Mouse (Mus musculus) ES-Bruce4 (cell line): ENCODE measurements around the gene Fn3krp. TPM values are rescaled to one million over a fixed set of nuclear protein-coding genes. Genes with fewer than 3 reads are reported as not detected.

Source experiments
- H3K27ac ChIP-seq: 2 replicates; pipeline ENCODE4 v1.5.1; 2012; ENCODE audit warnings: low read length, inconsistent platforms; ENCODE audit not compliant: insufficient read depth
- H3K27me3 ChIP-seq: 2 replicates; pipeline ENCODE4 v1.6.1; 2012; ENCODE audit warnings: mild to moderate bottlenecking, low read length, inconsistent platforms; ENCODE audit not compliant: control insufficient read depth, poor library complexity, insufficient read depth, severe bottlenecking
- H3K36me3 ChIP-seq: 2 replicates; pipeline ENCODE4 v1.6.1; 2012; ENCODE audit warnings: inconsistent platforms, mild to moderate bottlenecking, low read length, moderate library complexity; ENCODE audit not compliant: control insufficient read depth, poor library complexity, insufficient read depth, severe bottlenecking
- H3K4me1 ChIP-seq: one replicate; pipeline ENCODE4 v1.8.1; 2011; ENCODE audit warnings: low read length; ENCODE audit not compliant: control insufficient read depth, insufficient read depth
- H3K4me3 ChIP-seq: 2 replicates; pipeline ENCODE4 v1.5.1; 2011; ENCODE audit warnings: low read depth, mild to moderate bottlenecking, low read length
- H3K9ac ChIP-seq: 2 replicates; pipeline ENCODE4 v1.6.1; 2012; ENCODE audit warnings: low read depth, mild to moderate bottlenecking, inconsistent platforms; ENCODE audit not compliant: poor library complexity, severe bottlenecking
- H3K9me3 ChIP-seq: replicated peaks from 2 replicates; pipeline ENCODE4 v1.6.1; 2012; ENCODE audit warnings: mild to moderate bottlenecking, low read length, inconsistent platforms; ENCODE audit not compliant: control insufficient read depth, poor library complexity, insufficient read depth, severe bottlenecking
- CTCF ChIP-seq: IDR thresholded peaks from one replicate; pipeline ENCODE4 v1.8.1; 2011; ENCODE audit warnings: low read depth, low read length
- EP300 ChIP-seq: IDR thresholded peaks from 2 replicates; pipeline ENCODE4 v1.6.1; 2011; ENCODE audit warnings: low read depth, low read length; ENCODE audit not compliant: insufficient read depth
- POLR2A ChIP-seq: IDR thresholded peaks from one replicate; pipeline ENCODE4 v1.8.1; 2011; ENCODE audit warnings: low read length; ENCODE audit not compliant: insufficient read depth
- polyA plus RNA-seq: library from polyadenylated mRNA; stranded (reverse); fragments of >200 nt; gene quantifications from 2 replicates; pipeline ENCODE4 v1.2.4, GENCODE M21; 2011; ENCODE audit warnings: low read depth; ENCODE audit not compliant: missing spikeins, insufficient read depth, insufficient read length

Fn3krp gene
- polyA plus RNA-seq, 1 experiment, result 15.6 TPM

DNA sequence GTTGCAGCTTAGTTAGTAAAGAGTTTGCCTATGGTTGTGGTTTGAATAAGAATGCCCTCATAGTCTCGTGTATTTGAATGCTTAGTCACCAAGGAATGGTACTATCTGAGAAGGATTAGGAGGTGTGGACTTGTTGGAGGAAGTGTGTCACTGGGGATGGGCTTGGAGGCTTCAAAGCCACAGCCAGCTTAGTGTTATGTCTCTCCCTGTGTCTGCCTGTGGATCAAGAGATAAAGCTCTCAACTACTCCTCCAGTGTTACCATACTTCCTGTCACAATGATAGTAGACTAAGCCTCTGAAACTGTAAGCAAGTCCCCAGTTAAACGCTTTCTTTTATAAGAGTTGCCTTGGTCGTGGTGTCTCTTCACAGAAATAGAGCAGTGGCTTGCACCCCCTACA lies 30.4 kb upstream of the Fn3krp start:
- Histone ChIP-seq H3K27ac (no peak overlapping the region), H3K9ac (no peak overlapping the region), H3K4me3 (no peak overlapping the region), H3K4me1 (peaks cover 2% of the 10 kb centered on the region), H3K36me3 (no peaks in the 10 kb centered on the region), H3K9me3 (no peaks in the 10 kb centered on the region), H3K27me3 (no peaks in the 10 kb centered on the region)
- TF ChIP-seq POLR2A (no peak), CTCF (no peak), EP300 (no peak)

DNA sequence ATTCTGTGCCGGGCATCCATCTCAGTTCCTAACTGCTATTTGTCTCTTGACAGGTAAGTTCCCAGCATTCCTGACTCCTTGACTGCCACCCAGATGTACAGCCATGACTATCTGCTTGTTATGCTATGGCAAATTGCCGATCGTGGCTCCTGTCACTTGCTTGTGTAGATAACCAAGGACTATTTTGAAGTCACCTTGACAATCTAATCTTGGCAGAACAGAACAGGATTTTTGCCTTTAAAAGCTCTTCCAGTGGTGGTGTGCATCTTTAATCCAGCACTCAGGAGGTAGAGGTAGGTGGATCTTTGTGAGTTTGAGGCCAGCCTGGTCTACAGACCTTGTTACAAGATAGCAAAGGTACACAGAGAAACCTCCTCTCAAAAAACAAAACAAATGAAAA lies 28.8 kb upstream of the Fn3krp start:
- no peak overlapping the region for H3K4me3 ChIP-seq
- no peaks in the 10 kb centered on the region for H3K27me3 ChIP-seq
- H3K36me3 ChIP-seq, result no peaks in the 10 kb centered on the region
- H3K9me3 ChIP-seq, result no peaks in the 10 kb centered on the region
- TF ChIP-seq CTCF, result no peak
- no peak for TF ChIP-seq EP300
- TF ChIP-seq POLR2A, result no peak
- no peak overlapping the region for H3K27ac ChIP-seq
- no peak overlapping the region for H3K9ac ChIP-seq
- H3K4me1 ChIP-seq, result peaks cover 2% of the 10 kb centered on the region

DNA sequence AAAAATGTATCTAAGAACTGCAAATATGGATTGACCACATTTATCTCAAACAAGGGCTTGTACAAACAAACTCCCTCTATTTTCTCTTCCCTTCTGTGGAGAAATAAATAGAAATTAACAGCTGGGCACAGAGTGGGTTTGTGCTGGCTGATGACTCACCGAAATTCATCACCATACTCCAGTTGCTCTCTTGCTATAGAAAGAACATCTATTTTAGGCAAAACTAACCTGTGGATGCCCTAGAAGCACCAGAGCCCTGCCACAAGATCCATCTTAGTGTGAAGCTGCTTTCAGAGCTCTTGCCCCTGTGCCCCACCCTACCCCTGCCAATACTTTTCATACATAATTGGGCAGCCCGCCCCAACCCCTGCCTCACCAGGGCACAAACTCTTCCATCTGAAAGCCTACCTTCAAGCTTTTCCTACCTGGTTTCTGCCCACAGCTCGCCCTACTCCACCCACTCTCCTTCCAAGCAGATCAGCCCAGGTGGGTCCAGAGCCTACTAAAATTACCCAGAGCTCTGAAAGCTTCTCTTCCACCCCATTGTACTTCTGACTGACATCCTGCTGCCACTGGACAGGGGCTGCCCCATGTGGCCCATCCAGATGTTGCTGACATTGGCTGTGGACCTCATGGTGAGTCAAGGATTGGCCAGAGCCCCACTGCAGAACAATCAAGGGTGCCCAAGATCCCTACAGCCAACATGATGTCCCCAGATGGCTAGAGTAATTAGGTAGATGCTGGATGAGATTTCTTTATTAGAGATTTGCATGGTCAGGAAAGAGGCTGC lies 13.6 kb upstream of the Fn3krp start:
- Histone ChIP-seq H3K4me1 (no peaks in the 10 kb centered on the region), H3K4me3 (no peak overlapping the region), H3K27ac (no peak overlapping the region), H3K9ac (no peak overlapping the region), H3K9me3 (no peaks in the 10 kb centered on the region), H3K27me3 (no peaks in the 10 kb centered on the region), H3K36me3 (no peaks in the 10 kb centered on the region)
- TF ChIP-seq EP300 (no peak), POLR2A (no peak), CTCF (no peak)

DNA sequence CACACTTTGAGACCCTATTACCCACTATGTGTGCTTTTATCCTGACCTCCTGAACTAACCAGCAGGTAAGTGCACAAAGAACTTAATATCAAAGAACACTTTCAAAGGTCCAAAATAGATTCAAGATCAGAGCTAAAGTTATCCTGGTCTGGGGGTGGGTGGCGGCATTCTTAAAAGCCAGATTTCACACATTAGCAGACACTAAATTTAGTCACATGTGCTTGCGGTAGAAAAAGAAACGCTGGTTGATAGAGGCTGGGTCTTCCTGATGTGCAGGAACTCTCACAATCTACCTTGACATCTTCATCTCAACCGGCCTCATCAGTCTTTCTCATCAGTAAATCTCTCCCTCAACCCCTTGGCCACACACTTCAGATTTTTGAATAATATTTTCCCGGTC lies 6.4 kb upstream of the Fn3krp start:
- Histone ChIP-seq H3K9me3 (no peaks in the 10 kb centered on the region), H3K36me3 (no peaks in the 10 kb centered on the region)

DNA sequence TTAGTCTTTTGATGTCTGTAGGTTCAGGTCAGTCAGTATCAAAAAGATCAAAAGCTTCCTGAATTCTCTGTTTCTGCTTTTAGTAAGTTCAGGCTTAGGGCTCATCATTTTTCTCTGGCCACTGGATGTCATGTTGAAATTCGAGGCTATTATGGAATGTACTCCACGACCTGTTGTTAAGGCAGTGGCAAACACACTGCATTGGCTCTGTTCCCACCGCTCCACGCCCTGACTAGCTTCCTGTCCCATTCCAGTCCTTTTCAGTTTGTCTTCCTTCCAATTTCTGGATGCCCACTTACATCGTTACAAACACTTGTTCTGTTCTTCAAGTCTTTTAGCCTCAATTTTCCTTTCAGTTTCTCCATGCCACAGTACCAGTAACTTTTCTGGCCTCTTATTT lies 5.8 kb upstream of the Fn3krp start:
- Histone ChIP-seq H3K4me1 (no peaks in the 10 kb centered on the region), H3K9ac (no peak overlapping the region), H3K36me3 (no peaks in the 10 kb centered on the region), H3K4me3 (no peak overlapping the region), H3K27me3 (no peaks in the 10 kb centered on the region), H3K9me3 (no peaks in the 10 kb centered on the region), H3K27ac (no peak overlapping the region)
- TF ChIP-seq CTCF (no peak), EP300 (no peak), POLR2A (no peak)

More for the DNA sequence above, 6.4 kb upstream of the Fn3krp start:
- Histone ChIP-seq H3K9ac (no peak overlapping the region), H3K27ac (no peak overlapping the region), H3K4me1 (no peaks in the 10 kb centered on the region), H3K27me3 (no peaks in the 10 kb centered on the region), H3K4me3 (no peak overlapping the region)
- TF ChIP-seq CTCF (no peak), EP300 (no peak), POLR2A (no peak)

DNA sequence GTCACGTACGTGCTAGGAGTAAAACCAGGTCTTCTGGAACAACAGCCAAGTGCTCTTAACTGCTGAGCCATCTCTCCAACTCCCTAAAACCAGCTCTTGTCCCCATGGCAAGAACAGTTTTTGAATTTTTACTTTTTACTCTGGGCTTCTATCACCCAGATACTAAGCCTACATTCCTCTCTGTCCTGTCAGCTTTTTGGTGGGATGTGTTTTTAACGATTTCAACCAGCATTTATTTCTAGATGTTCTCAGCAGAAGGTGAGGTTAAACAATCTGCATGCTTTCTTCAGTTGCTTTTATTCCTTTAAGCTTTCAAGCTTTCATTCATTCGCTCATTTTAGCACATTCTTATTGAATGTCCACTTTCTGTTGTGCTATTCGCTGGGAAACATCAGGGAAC lies 3.2 kb upstream of the Fn3krp start:
- no peak overlapping the region for H3K27ac ChIP-seq
- H3K27me3 ChIP-seq, result no peaks in the 10 kb centered on the region
- no peak overlapping the region for H3K4me3 ChIP-seq
- H3K9ac ChIP-seq, result no peak overlapping the region
- no peaks in the 10 kb centered on the region for H3K4me1 ChIP-seq
- H3K36me3 ChIP-seq, result no peaks in the 10 kb centered on the region
- no peak for TF ChIP-seq POLR2A
- TF ChIP-seq CTCF, result no peak
- no peak for TF ChIP-seq EP300
- no peaks in the 10 kb centered on the region for H3K9me3 ChIP-seq
